Mouse (Mus musculus): Measurements from ENCODE around the gene Sorbs2.

The Sorbs2 gene

GRCm38 (mm10) chr8:45579714-45580543, 72.3 kb downstream of the Sorbs2 start:
- peak; percentile 91 for DNase-seq (ENCODE audit: low read depth, low spot score)

GRCm38 (mm10) chr8:45580544-45580866, 72.9 kb downstream of the Sorbs2 start:
- DNase-seq (ENCODE audit: low read depth, low spot score), result no peak

DNA sequence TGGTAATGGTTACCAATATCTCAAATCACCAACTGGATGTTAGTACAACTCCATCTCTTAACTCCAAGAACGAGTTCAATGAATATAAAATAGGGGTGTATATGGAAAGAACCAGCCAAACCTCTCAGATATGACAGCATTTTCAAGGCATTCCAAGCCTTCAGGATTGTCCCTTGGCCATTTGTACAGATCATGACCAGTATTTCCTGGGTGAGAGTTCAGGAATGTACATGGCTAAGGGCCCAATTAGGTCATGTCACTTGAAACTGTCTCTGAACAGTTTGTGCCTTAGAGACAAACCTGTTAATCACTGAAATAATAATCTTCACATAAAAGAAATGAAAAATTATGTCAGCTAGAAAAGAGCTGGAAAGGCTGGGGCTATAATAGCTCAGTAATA, 76.3 kb downstream of the Sorbs2 start:
- DNase-seq (ENCODE audit: low read depth, low spot score), result peak; percentile 33

DNA sequence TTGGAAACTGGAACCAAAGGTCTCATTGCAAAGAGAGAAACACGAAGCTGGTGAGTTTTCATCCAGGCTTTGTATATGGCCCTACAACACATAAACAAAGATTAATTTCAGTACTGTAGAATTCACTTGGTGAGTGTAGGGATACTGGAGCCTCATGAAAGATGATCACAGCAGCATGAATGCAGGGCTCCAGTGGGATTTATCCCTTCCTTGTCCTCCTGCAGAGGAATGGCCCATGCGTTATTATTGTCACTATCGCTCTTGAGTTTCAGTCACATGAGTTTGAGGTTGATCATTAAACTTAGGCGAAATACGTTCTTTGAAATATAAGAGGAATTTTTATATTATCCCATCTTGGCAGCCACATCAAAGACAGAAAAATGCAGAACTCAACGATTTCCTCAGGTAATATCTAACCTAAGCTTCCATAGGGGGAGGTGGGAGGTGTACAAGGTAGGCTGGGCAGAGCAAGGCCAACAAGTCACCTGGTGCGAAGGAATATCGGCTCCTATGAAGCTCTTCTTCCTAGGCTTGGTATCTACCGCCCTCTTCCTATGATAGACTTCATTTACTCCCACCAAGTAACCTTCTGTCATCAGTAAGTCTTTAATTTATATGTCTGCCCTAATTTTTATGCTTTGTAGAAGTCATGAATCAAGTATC, 76.9 kb downstream of the Sorbs2 start:
- no peak for DNase-seq (ENCODE audit: low read depth, low spot score)

DNA sequence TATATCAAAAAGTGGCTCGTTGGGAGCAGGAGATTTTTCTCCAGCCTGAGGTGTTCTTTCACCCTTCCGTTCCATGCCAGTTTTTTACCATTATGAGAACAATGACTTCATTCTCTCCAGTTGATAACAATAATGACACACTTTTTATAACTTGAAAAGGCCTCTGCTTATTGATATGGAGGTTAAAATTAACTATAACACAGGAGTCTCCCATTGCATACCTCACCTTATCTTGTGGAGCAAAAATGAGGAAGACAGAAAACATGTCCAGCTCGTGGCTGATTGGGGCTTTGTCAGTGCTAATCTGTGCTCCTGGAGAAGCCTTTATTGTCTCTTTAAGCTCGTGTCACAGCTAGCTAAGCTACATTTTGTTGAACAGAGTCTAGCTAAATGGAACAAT, 77.6 kb downstream of the Sorbs2 start:
- DNase-seq (ENCODE audit: low read depth, low spot score), result no peak

GRCm38 (mm10) chr8:45587011-45587410, 79.4 kb downstream of the Sorbs2 start:
- peak; percentile 14 for DNase-seq (ENCODE audit: low read depth, low spot score)

GRCm38 (mm10) chr8:45591888-45592287, 84.3 kb downstream of the Sorbs2 start:
- DNase-seq (ENCODE audit: low read depth, low spot score), result no peak

DNA sequence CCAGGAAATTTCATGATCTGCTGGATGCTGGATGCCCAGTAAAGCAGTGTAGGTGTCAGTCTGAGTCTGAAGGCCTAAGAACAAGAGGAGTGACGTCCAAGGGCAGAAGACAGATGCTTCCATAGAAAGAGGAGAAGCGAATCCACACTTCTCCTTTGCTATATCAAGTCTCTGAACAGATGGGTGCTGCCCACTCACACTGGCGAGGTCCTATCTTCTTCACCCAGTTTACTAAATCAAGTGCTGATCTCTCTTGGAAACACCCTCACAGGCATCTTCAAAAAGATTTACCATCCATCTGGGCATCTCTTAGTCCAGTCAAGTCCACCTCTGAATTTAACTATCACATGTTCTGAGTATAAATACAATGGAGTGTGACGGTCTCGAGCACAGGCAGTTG, 86.1 kb downstream of the Sorbs2 start:
- no peak for DNase-seq (ENCODE audit: low read depth, low spot score)

GRCm38 (mm10) chr8:45595983-45596382, 88.4 kb downstream of the Sorbs2 start:
- DNase-seq (ENCODE audit: low read depth, low spot score), result peak; percentile 45

- peak; percentile 21 for DNase-seq (ENCODE audit: low read depth, low spot score)
These were observed 89.0 kb downstream of the Sorbs2 start for GRCm38 (mm10) chr8:45596591-45596990.

DNA sequence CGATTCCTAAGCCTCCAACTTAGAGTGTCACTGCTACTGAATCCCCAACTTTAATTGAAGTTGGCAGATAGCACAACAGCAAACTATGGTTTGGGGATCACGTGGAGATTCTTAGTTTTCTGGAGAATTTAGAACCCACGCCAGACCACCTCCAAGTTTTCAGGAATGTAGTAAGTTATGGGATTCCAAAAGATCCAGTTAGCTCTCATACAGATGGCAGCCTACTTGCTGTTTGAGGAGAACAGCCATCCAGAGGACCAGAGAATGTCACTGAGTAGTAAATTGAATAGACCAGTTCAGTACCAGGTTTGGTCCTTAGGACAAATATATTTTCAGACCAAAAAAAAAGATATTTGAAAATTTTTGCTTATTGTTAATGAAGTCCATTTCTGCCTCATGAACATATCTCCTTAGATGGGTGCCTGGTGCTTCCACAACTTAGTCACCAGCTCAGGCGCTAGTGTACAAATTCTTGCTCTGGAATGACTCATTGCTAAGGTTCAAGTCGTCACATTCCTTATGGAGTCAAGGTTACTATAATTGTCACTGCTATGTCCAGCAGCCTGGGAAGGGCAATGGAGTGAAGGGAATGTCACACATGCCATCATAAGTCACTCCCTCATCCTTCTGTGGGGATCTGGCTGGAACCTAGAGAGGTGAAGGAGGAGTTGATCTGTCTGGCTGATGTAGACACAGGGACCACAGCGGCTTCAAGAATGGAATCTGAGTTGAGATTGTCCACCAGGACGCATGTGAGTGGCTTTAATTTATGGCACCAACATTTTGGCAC, 90.2 kb downstream of the Sorbs2 start:
- peak; percentile 65 for DNase-seq (ENCODE audit: low read depth, low spot score)

DNA sequence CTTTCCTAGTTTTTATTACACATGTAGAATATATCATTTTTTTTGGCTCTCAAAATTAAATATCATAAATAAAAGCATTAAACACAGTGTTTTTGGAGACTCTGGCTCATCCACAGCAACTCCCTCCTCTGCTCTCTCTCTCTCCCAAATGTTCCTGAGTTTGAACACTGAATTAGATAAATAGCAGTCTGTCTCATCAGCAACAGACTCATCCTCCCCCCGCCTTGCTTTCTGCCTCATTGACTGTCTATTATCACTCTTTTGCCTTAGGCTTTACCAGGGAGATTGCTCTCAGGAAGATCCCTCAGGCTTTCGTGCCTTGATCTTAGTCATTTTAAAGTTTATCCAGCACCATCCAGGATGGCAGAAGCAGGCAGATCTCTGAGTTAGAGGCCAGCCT, 91.3 kb downstream of the Sorbs2 start:
- DNase-seq (ENCODE audit: low read depth, low spot score), result no peak

DNA sequence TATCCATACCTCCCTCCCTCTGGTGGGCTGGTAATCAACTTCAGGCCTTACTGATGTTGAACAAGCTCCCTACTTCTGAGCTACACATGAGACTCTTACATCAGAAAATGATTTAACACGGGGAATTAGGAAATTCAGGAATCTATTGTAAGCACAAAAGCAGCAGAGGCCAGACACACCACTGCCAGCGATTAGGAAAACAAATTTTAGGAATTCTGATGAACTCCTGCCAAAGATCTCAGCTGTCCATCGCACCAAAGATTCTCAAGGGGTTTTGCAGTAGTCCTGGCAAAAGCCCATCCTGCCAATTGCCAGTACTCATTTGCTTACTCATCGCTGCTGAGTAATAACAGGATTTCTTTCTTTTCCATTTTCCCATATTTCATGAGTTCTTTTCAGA, 94.4 kb downstream of the Sorbs2 start:
- DNase-seq (ENCODE audit: low read depth, low spot score), result peak; percentile 93

DNA sequence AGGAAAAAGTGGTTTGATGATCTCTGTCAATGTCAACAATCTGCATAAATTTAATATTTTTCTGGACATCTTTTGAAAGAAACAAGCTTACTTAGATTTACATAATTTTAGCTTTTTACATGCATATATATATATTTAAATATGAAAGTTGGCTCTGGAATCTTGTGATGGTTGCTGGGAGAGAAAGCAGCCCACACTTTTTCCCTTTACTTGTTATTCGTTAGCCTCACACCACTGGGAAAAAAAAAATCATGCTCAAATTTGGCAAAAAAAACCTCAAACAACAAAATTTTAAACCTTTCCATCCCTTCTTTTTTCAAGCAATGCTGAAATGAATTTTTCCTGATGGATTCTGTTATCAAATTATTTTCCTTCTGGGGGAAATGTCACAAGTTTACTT, 97.8 kb downstream of the Sorbs2 start:
- DNase-seq (ENCODE audit: low read depth, low spot score), result no peak

- peak; percentile 10 for DNase-seq (ENCODE audit: low read depth, low spot score)
These were observed 99.4 kb downstream of the Sorbs2 start for GRCm38 (mm10) chr8:45607012-45607411.

DNA sequence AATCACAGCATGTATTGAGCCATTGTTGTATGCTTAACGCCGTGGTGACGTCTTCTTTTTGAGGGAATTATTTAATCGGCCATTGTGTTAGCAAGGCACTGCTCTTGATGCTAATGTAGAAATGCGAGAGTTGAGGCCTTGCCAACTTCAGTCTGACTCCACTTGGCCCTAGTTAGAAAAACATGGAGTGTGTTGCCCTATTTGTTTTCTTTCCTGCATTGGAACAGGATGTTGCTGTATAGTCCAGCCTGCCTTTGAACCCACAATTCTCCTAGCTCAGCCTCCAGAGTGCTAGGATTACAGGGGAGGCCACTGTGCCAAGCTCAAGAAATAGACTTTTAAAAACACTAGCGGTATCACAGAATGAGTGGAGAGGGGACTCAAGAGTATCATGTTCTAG, 100.8 kb downstream of the Sorbs2 start:
- DNase-seq (ENCODE audit: low read depth, low spot score), result no peak

- no peak for DNase-seq (ENCODE audit: low read depth, low spot score)
These were observed 103.0 kb downstream of the Sorbs2 start for GRCm38 (mm10) chr8:45610426-45611215.

- DNase-seq (ENCODE audit: low read depth, low spot score), result no peak
These were observed 103.7 kb downstream of the Sorbs2 start for GRCm38 (mm10) chr8:45611320-45611719.

DNA sequence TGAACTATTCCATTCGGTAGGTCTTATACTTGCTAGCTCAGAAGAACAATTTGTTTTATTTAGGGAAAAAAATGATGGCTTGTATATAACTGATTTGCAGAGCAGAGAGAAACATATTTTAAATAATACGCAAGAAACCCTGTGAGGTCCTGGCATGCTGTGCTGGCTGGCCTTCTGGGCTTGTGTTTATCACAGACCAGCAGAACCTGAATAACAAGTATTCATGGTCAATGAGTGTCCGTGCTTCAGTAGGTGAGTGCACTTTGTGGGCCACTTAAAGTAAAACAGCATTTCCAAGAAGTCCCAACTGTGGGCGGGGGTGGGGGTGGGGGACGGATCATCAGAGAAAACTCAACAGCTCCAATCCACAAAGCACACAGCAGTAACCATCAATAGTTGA, 107.0 kb downstream of the Sorbs2 start:
- no peak for DNase-seq (ENCODE audit: low read depth, low spot score)

- no peak for DNase-seq (ENCODE audit: low read depth, low spot score)
These were observed 107.5 kb downstream of the Sorbs2 start for GRCm38 (mm10) chr8:45615050-45615449.

DNA sequence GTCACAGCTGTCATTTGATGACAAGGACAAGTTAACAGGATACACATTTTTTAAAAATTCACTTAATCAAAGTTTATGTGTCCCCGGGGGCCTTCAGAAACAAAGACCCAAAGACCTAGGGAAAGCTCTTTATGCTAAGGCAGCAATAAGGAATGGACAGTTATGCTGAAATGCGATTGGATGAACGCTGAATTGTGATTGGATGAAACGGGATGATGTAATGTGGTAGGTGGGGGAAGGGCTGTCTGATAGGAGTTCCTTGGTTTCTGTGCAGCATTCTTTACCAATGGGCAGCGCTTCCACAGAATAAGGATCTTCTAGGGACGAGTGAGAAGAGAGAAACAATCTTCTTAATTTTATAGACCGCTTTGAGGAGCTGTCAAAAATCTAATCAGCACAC, 108.0 kb downstream of the Sorbs2 start:
- DNase-seq (ENCODE audit: low read depth, low spot score), result no peak

All from 3T3-L1 (cell line).